Mouse (Mus musculus) CH12.LX (cell line): ENCODE data around the gene Mep1a.

ENCODE experiments used
- BHLHE40 ChIP-seq: IDR thresholded peaks from 2 replicates; pipeline ENCODE4 v1.6.1; 2011; ENCODE audit warnings: mild to moderate bottlenecking, low read depth, low read length, improper control_type of control experiment
- CTCF ChIP-seq, 2 experiments: IDR thresholded peaks in 1 of 2; conservative IDR thresholded peaks in 1 of 2; 2 replicates each; pipeline ENCODE4 v1.5.1; 2011 to 2012; ENCODE audit warnings: low read depth in 2 of 2, low read length in 2 of 2, improper control_type of control experiment in 1 of 2, inconsistent platforms in 1 of 2, mild to moderate bottlenecking in 1 of 2, moderate library complexity in 1 of 2
- GABPA ChIP-seq: IDR thresholded peaks from 2 replicates; pipeline ENCODE4 v1.6.1; 2012; ENCODE audit warnings: low read depth, low read length, improper control_type of control experiment, inconsistent platforms; ENCODE audit not compliant: insufficient replicate concordance
- HCFC1 ChIP-seq: IDR thresholded peaks from 2 replicates; pipeline ENCODE4 v1.6.1; 2012; ENCODE audit warnings: low read depth, mild to moderate bottlenecking, inconsistent platforms, low read length, improper control_type of control experiment
- IRF4 ChIP-seq: IDR thresholded peaks from 2 replicates; pipeline ENCODE4 v1.6.1; 2014; ENCODE audit warnings: low read depth, mild to moderate bottlenecking, inconsistent platforms, low read length, improper control_type of control experiment
- JUND ChIP-seq: conservative IDR thresholded peaks from 2 replicates; pipeline ENCODE4 v1.6.1; 2011; ENCODE audit warnings: low read depth, low read length, improper control_type of control experiment
- MAFK ChIP-seq: IDR thresholded peaks from 2 replicates; pipeline ENCODE4 v1.6.1; 2011; ENCODE audit warnings: low read length, improper control_type of control experiment; ENCODE audit not compliant: insufficient replicate concordance
- POLR2A ChIP-seq: IDR thresholded peaks from 2 replicates; pipeline ENCODE4 v1.6.1; 2011; ENCODE audit warnings: low read depth, mild to moderate bottlenecking, improper control_type of control experiment, low read length
- SIN3A ChIP-seq: IDR thresholded peaks from 2 replicates; pipeline ENCODE4 v1.6.1; 2012; ENCODE audit warnings: low read length, improper control_type of control experiment, inconsistent platforms
- SMC3 ChIP-seq: IDR thresholded peaks from 2 replicates; pipeline ENCODE4 v1.6.1; 2011; ENCODE audit warnings: low read depth, low read length, improper control_type of control experiment
- ZKSCAN1 ChIP-seq: IDR thresholded peaks from 2 replicates; pipeline ENCODE4 v1.6.1; 2012; ENCODE audit warnings: low read depth, inconsistent platforms, low read length, improper control_type of control experiment, borderline replicate concordance

DNA sequence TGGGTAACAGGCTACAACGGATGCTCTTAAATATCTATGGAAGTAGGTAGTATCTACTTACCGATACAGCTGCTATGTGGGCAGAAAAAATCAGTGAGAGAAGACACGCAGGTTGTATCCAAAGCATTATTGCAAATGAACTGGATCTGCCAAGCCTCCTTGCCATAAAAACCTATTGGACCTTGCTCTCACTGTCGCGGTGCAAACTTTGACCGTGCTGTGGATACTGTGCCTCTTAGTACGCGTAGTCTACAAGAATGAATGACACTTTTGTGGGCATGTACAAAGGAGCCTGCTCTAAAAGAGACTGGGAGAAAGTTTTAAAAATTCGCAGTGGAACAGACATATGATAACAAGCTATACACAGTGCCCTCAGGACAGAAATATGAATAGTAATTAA lies at the start of gene Mep1a:
- TF ChIP-seq JUND (no peak), SMC3 (no peak), CTCF (conservative IDR thresholded peaks at IDR 0.05 in 1 of 2, IDR thresholded peaks at IDR 0.05 in 1 of 2; ENCODE audit: low read depth in 2 of 2, low read length in 2 of 2) (no peak), ZKSCAN1 (no peak), HCFC1 (no peak), BHLHE40 (no peak), IRF4 (no peak), POLR2A (no peak), MAFK (no peak), SIN3A (no peak), GABPA (no peak)
